Mouse (Mus musculus) embryonic fibroblast, embryonic 13.5 days (primary cell): Measurements from ENCODE around the gene Rreb1.

Source experiments
- CTCF ChIP-seq: IDR thresholded peaks from 2 replicates; pipeline ENCODE4 v1.5.1; 2011; ENCODE audit warnings: mild to moderate bottlenecking, control low read depth, low read length, moderate library complexity, borderline replicate concordance; ENCODE audit not compliant: insufficient read depth
- POLR2A ChIP-seq: IDR thresholded peaks from 2 replicates; pipeline ENCODE4 v1.6.1; 2011; ENCODE audit warnings: low read depth, mild to moderate bottlenecking, control low read depth, low read length, moderate library complexity

DNA sequence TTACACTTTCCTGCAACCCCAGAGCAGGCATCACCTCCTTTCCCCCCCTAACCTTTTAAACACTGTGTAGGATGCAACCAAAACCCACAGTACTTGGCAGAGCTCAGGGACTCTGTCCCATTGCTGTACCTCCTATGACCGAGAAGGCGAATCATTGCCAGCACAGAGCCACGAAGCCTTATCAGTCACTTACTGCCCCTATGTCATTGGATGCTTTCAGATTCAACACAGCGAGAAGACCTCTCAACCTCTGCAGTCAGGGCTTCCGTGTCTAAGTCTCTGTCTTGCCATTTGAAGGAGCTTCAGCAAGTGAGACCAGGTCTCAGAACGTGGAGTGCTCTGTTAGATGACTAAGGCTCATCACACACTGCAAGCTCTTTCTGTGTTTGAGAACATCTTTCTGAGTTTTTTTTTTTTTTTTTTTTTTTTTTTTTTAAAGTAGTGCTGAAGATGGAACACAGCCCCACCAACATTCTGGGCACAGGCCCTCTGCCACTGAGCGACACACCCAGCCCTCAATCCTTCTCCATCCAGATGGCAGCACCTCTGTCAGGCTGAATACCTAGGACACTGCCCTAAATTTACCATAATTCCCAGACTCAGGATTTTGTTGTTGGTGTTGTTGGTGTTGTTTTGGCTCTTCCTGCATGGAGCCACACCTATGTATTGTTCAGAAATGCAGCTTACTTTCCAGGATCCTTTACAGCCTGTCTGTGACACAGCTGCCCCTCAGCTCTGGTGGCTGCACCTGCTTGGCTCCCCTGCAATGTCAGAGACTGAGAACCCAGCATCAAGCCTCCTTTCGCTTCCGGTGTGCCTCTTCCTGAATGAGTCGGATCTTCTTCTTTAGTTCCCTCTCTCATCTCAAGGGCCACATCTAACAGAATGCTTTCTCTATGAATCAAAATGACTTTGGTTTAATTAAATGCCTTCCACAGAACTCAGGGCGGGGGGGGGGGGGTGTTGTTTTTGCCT lies 23.2 kb downstream of the Rreb1 start:
- TF ChIP-seq POLR2A: no peak
- no peak for TF ChIP-seq CTCF
